Mouse (Mus musculus) heart, postnatal 25 days (tissue): ENCODE results near the gene Zfp148. TPM values are rescaled to one million over a fixed set of nuclear protein-coding genes. Genes with fewer than 3 reads are reported as not detected.

Source experiments
- DNase-seq: peaks from one replicate; pipeline ENCODE4 v3.0.0; 2022; ENCODE audit warnings: low spot score
- intact Hi-C: fragments of 180-260 bp; cut with DNase I; formaldehyde crosslinking; loops from one replicate; pipeline ENCODE4 v1.15.1; 2025
- total RNA-seq, 2 experiments: library from RNA; stranded (reverse); gene quantifications; 2 replicates each; pipeline ENCODE4 v1.2.3; 2021

Zfp148 gene
- total RNA-seq, result 10 to 100 TPM; 36.1 to 38.0 TPM

- intact Hi-C loops, result loop anchor here (2.0 to 10.0 kb wide), 3 partner anchors 21 to 365 kb away; no protein-coding TSS in a partner anchor
- DNase-seq, result peak; percentile 83
These were observed at the start of gene Zfp148 for GRCm38 (mm10) chr16:33379944-33380881. Gene Zfp148, plus strand, starts transcription at chr16:33380836.

- intact Hi-C loops, result loop anchor here (10.0 kb wide), 1 partner anchor 212 kb away; no protein-coding TSS in a partner anchor
- no peak for DNase-seq
These were observed 47.6 kb upstream of the Zfp148 start for GRCm38 (mm10) chr16:33333015-33333414.

GRCm38 (mm10) chr16:33337177-33337576 is 43.5 kb upstream of the Zfp148 start:
- peak; percentile 23 for DNase-seq
- intact Hi-C loops, result loop anchor here (10.0 kb wide), 1 partner anchor 208 kb away; no protein-coding TSS in a partner anchor

GRCm38 (mm10) chr16:33337681-33338080 is 43.0 kb upstream of the Zfp148 start:
- no peak for DNase-seq
- intact Hi-C loops, result loop anchor here (10.0 kb wide), 1 partner anchor 207 kb away; no protein-coding TSS in a partner anchor

- no peak for DNase-seq
- intact Hi-C loops, result loop anchor here (10.0 kb wide), 1 partner anchor 206 kb away; no protein-coding TSS in a partner anchor
These were observed 42.1 kb upstream of the Zfp148 start for GRCm38 (mm10) chr16:33338492-33338891.

- no peak for DNase-seq
- intact Hi-C loops, result loop anchor here (10.0 kb wide), 1 partner anchor 205 kb away; no protein-coding TSS in a partner anchor
These were observed 41.2 kb upstream of the Zfp148 start for GRCm38 (mm10) chr16:33339476-33339875.

- intact Hi-C loops, result no loop called here
- no peak for DNase-seq
These were observed 38.3 kb upstream of the Zfp148 start for GRCm38 (mm10) chr16:33342356-33342755.

- DNase-seq, result no peak
- intact Hi-C loops, result no loop called here
These were observed 37.5 kb upstream of the Zfp148 start for GRCm38 (mm10) chr16:33343106-33343505.

- DNase-seq, result no peak
- intact Hi-C loops, result no loop called here
These were observed 37.0 kb upstream of the Zfp148 start for GRCm38 (mm10) chr16:33343601-33344000.

GRCm38 (mm10) chr16:33344379-33344778 is 36.3 kb upstream of the Zfp148 start:
- intact Hi-C loops, result no loop called here

GRCm38 (mm10) chr16:33344875-33345274 is 35.8 kb upstream of the Zfp148 start:
- no peak for DNase-seq
- intact Hi-C loops, result no loop called here

More at GRCm38 (mm10) chr16:33344379-33344778, 36.3 kb upstream of the Zfp148 start:
- DNase-seq, result no peak

- intact Hi-C loops, result no loop called here
- no peak for DNase-seq
These were observed 34.3 kb upstream of the Zfp148 start for GRCm38 (mm10) chr16:33346376-33346775.

- DNase-seq, result no peak
- intact Hi-C loops, result no loop called here
These were observed 33.5 kb upstream of the Zfp148 start for GRCm38 (mm10) chr16:33347134-33347533.

- DNase-seq, result no peak
- intact Hi-C loops, result no loop called here
These were observed 22.8 kb upstream of the Zfp148 start for GRCm38 (mm10) chr16:33357805-33358204.

GRCm38 (mm10) chr16:33365772-33366171 is 14.9 kb upstream of the Zfp148 start:
- intact Hi-C loops, result no loop called here
- DNase-seq, result no peak

GRCm38 (mm10) chr16:33368632-33369031 is 12.0 kb upstream of the Zfp148 start:
- intact Hi-C loops, result no loop called here
- no peak for DNase-seq

GRCm38 (mm10) chr16:33370836-33371235 is 9.8 kb upstream of the Zfp148 start:
- intact Hi-C loops, result no loop called here
- DNase-seq, result no peak

- intact Hi-C loops, result no loop called here
- DNase-seq, result no peak
These were observed 8.0 kb upstream of the Zfp148 start for GRCm38 (mm10) chr16:33372611-33373010.

GRCm38 (mm10) chr16:33373326-33373725 is 7.3 kb upstream of the Zfp148 start:
- no peak for DNase-seq
- intact Hi-C loops, result no loop called here

GRCm38 (mm10) chr16:33376266-33376665 is 4.4 kb upstream of the Zfp148 start:
- DNase-seq, result no peak
- intact Hi-C loops, result no loop called here
